Mouse (Mus musculus) splenic B cell, adult 2 months (primary cell): ENCODE data around the gene Stx6.

ENCODE experiments used
- DNase-seq: peaks from one replicate; pipeline ENCODE4 v3.0.0-alpha.2; 2011; ENCODE audit warnings: low read depth, low spot score
- H3K27me3 ChIP-seq: 2 replicates; pipeline ENCODE4 v1.6.1; 2012; ENCODE audit warnings: mild to moderate bottlenecking, low read length, moderate library complexity, mixed read lengths; ENCODE audit not compliant: control insufficient read depth, poor library complexity, insufficient read depth, severe bottlenecking
- H3K36me3 ChIP-seq: 2 replicates; pipeline ENCODE4 v1.6.1; 2012; ENCODE audit warnings: mild to moderate bottlenecking, low read length, moderate library complexity, mixed read lengths; ENCODE audit not compliant: control insufficient read depth, poor library complexity, insufficient read depth, severe bottlenecking

The Stx6 gene

DNA sequence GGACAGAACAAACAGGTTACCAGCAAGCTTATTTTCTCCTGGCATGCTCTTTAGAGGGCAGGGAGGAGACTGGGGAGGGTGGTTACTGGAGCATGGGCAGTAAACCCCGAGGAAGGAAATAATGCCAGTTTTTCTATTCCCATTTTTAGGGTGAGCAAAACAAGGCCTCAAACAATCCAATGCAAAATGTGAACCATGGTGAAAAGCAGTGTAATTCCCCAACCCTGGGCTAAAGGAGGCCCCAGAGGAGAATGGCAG is 83.9 kb downstream of the Stx6 start:
- DNase-seq = no peak
- no peaks in the 10 kb centered on the region for H3K36me3 ChIP-seq

DNA sequence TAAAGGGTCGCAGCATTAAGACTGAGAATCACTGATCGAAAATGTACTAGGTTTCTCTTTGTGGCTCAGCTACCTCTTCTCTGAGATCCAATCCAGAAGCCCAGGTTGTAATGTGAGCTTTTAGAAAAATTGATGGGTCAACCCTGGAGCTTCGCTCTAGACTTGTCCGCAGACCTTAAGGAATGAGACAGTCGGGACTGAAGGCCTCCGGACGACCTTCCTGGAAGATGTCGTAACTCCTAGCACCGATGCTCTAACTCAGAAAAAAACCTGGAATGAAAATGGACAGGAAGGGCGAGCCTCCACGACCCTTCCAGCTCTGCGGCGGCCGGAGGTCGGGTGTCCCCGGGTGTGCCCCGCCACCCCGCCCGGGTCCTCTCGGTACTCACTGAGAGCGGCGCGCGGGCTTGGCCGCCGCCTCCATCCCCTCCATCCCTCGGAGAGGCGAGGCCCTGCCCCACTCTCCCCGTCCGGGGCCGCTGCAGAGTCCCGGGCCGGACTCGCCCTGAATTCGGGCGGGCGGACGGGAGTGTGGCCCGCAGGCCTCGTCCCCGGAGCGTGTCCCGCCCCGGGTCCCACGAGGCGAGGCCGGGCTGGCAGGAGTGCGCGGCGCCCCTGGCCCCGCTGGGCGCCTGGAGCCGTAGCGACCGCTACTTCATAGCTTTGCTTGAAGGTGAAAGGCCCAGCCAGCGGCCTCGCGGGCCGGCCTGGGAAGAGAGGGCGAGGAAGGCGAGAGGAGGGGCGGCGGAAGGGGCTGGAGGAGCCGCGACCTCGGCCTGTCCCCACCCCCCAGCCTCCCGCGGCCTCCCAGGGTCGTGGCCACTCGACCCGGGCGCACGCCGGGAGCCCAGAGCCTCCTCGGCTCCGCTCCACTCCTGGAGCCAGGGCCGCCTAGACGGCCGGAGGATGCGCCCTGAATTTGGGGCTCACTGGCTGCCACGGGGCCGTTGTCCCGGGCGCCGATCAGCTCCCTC is 85.6 kb downstream of the Stx6 start, which contains the start of gene BC034090:
Gene BC034090 (minus strand): TSS at position 648 of the 974 bp plus-strand sequence.
- no peaks in the 10 kb centered on the region for H3K36me3 ChIP-seq
- no peak for DNase-seq
- peaks cover 7% of the 10 kb centered on the region; the same call in 1 of the 2 replicates for H3K27me3 ChIP-seq

More for the DNA sequence above, 83.9 kb downstream of the Stx6 start:
- H3K27me3 ChIP-seq = peaks cover 7% of the 10 kb centered on the region; the same call in 1 of the 2 replicates

DNA sequence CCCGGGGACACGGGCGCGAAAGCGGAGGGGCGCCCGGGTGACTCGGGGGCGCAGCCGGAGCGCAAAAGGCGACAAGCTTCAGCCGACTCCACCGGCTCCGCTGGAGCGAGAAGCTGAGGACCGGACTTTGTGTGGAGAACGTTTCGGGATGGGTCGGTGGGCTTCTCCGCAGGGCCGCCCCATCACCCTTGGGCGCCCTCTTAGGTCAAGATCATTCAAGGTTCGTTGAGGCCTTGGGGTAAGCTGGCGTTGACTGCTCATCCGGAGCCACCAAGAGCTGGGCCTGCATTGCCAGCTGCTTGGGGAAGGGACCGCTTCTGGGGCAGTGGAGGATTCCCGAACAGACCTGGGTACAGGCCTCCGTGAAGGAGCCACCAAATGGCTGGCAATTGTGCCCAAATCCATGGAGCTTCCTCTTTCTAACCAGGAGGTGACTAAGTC is 86.3 kb downstream of the Stx6 start:
- Histone ChIP-seq H3K36me3 (no peaks in the 10 kb centered on the region), H3K27me3 (peaks cover 7% of the 10 kb centered on the region; the same call in 1 of the 2 replicates)
- DNase-seq = no peak

DNA sequence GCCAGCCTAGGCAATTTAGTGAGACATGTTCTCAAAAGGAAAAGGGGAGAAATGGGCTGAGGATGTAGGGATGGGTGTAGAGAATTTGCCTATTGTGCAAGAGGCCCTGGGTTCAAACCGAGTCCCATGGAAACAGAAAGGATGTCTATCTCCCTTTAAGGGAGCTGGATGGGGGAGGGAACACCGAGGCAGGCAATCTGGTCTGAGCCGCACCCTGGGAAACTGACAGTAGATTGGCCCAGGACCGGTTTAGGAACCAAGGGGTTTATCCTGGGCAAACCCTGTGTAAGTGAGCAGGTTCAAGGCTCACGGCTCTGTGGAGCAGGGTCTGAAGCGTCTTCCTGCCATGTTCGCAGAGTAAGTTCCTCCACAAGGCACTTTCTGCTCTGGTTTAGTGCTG is 87.0 kb downstream of the Stx6 start:
- no peak for DNase-seq
- no peaks in the 10 kb centered on the region for H3K36me3 ChIP-seq
- peaks cover 7% of the 10 kb centered on the region; the same call in 1 of the 2 replicates for H3K27me3 ChIP-seq

DNA sequence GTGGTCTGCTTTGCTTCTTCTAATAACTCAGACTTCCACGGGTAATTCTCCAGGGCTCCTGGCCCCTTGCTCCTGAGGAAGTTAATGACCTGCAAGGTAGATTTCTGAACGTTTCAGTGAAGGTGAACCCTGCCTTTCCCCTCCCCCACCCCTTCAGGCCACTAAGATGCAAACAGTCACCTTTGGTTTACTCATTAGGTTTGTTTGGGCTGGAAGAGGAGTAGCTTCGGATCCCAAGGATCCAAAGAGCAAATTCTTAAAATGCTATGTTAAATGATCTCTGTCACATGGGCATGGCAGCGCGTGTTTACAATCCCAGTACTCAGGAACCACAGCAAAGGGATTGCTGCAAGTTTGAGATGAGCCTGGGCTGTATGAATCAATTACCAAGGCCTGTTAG is 88.9 kb downstream of the Stx6 start:
- Histone ChIP-seq H3K27me3 (peaks cover 7% of the 10 kb centered on the region; the same call in 1 of the 2 replicates), H3K36me3 (no peaks in the 10 kb centered on the region)
- DNase-seq = no peak

DNA sequence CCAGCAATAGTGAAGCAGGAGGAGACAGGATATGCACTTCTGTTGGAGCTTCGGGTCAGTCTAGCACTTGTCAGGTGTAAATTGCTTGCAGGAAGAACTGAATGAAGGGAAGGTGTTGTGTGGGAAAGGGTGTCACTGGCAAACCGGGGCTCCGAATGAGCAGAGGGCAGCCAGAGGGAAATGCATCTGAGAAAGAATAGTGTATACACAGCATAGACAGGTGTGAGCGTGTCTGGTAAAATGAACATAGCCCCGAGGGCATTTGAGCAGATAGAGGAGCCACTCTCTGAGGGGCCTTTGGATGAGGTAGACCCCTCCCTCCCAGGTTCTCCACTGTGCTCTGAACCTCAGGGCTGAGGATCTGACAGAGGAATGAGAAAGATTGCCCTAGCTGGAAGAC is 89.5 kb downstream of the Stx6 start:
- DNase-seq = no peak
- H3K27me3 ChIP-seq = peaks cover 7% of the 10 kb centered on the region; the same call in 1 of the 2 replicates
- no peaks in the 10 kb centered on the region for H3K36me3 ChIP-seq

DNA sequence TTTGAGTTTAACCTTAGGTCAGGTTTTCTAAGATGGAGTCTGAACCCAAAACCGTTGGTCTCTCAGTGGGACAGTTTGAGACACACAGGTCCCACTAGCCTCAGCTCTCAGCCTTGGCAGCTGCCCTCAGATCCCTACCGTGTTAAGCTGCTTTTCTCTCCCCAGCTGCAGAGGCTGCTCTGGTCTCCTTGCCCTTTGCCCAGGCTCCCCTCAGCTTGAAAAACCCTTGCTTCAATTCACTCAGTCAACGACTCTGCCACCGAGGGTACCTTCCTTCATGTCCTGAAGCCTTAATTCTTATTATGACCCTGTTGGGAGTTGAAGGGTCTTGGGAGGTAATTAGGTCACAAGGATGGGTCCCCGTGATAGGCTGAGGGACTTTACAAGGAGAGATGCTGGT is 91.4 kb downstream of the Stx6 start:
- H3K27me3 ChIP-seq = peaks cover 4% of the 10 kb centered on the region; the same call in 1 of the 2 replicates
- no peaks in the 10 kb centered on the region for H3K36me3 ChIP-seq
- no peak for DNase-seq

DNA sequence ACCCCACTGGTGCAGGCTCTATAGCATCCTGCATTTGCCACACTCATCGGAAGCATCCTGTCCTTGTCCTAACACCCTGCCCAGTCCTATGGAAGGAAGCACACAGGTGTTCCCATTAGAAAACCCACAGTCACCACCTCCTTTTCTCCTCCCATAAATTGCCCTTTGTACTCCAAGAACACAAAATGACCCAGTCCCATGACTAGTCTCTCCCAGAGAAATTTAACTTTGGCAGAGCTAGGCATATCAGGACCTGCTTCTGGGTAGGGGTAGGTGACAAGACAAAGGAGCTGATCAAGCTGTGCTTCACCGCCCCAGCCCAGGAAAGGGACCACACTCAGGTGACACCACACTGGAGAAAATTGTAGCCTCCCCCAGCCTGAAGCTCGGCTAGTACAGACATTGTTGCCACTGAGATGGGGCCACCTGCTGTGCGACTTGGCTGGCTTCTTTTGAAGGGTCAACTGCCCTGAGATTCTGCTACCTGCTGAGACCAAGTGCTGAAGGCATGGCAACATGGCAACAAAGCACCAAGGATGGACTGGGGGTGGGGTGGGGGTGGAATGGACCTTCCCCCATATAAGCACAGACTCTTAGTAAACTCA is 92.1 kb downstream of the Stx6 start:
- no peak for DNase-seq
- Histone ChIP-seq H3K27me3 (peaks cover 3% of the 10 kb centered on the region; the same call in 1 of the 2 replicates), H3K36me3 (no peaks in the 10 kb centered on the region)

DNA sequence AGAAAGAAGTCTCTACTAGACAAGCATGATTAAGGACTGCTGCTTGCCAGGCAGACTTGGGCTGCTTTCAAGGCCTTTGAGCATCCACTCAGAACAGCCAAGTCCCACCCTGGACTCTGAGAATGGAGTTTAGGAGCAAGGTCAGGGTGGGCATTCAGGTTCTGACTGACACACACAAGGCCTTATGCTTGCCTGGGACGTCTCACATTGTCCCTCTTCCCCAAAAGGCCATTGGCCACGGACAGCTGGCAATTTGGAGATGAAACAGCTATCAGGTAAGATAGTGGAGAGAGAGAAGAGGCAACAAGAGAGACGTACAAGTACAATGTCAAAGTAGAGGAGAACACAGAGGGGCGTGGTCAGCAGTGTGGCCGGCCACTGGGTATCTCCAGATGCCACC is 93.1 kb downstream of the Stx6 start:
- Histone ChIP-seq H3K27me3 (peaks cover 2% of the 10 kb centered on the region; the same call in 1 of the 2 replicates), H3K36me3 (no peaks in the 10 kb centered on the region)
- DNase-seq = no peak

DNA sequence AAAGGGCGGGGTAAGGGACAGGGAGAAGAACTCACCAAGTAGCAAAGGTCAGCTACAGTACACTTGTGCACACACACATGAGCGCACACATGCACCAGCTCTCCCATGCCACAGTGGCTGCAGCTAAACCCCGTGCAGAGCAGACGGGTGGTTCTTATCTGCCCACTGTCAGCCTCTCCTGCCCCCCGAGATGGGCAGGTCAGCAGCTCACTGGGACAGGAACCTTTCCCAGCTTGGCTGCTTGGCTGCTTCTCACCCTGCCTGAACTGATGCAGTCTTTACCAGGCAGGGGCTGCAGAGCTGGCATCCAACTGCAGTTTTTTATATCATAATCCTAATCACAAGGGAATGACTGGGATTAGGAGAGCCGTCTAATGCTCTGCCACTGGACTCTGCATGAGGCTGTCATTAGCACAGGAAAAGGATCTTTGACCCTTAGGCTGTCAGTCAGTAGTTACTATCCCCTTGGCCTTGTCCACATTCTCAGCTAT is 94.2 kb downstream of the Stx6 start:
- Histone ChIP-seq H3K36me3 (no peaks in the 10 kb centered on the region), H3K27me3 (peaks cover 2% of the 10 kb centered on the region; the same call in 1 of the 2 replicates)
- no peak for DNase-seq

DNA sequence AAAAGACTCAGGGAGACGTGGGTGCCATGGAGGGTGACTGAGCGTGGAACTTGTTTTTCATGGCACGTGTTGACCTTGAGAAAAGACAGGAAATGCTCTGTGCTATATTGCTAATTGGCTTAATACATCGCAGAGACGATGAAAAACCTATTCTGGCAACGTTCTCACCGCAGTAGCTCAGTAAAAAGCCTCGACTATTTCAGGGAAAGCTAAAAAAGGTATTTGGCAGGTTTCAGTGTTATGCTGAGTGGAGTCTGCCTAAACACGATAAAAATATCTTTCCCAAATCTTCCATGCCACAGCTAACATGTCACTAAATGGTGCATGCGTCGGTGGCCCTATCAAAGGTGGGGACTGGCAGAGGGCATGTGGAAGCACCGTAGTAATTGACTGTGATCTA is 94.6 kb downstream of the Stx6 start:
- Histone ChIP-seq H3K27me3 (peaks cover 2% of the 10 kb centered on the region; the same call in 1 of the 2 replicates), H3K36me3 (no peaks in the 10 kb centered on the region)
- no peak for DNase-seq

DNA sequence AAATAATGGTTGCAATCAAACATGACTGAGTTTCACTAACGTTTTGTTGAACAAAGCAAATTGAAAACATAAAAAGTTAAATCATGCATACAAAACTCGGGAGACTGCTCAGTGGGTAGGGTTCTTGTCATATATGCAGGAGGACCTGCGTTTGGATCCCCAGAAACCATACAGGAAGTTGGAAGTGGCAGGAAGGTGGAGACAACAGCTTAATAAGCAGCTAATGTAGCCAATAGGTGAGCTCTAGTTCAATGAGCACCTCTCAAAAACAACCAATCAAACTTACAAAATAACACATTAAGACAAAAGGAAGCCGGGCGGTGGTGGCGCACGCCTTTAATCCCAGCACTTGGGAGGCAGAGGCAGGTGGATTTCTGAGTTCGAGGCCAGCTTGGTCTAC is 95.8 kb downstream of the Stx6 start:
- no peaks in the 10 kb centered on the region for H3K36me3 ChIP-seq
- DNase-seq = no peak
- peaks cover 2% of the 10 kb centered on the region; the same call in 1 of the 2 replicates for H3K27me3 ChIP-seq
